25 mouse cellular contexts compared by ENCODE assay signal in the genomic region with DNA sequence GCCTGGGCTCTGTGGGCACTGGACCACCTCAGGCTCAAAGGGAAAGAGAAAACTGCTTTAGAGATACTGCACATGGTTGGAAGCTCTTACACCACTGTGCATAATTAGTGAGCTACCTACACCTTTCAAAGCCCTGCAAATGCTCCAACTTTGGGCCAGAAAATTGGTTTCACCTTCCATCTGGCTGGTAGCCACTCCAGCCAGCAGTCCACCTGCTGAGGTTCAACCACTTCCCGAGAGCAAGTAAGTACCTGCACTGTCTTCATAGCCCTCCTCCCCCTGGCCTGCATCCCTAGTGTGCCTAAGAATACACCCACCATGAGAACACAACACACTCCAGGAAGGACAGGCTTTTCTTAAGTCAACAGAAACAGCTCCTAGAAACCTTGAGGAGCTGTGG. TPM values are rescaled to one million over a fixed set of nuclear protein-coding genes. Genes with fewer than 3 reads are reported as not detected.
DNase-seq lines count a peak whose midpoint lies in the region.
"Had no signal": no experiment of that assay in that cellular context is flagged by ENCODE, and none has a peak within 500 bp of the region (broad histone marks: within the 10 kb centered on the region; RNA-seq: fewer than 3 reads in every experiment).

No protein-coding gene starts in this region.

- no peak overlapping the region for H3K4me3 ChIP-seq in embryonic facial prominence, embryonic 10.5 days
- H3K4me3 ChIP-seq: forebrain, embryonic 10.5 days; forebrain, embryonic 13.5 days; heart, adult 2 months; heart, embryonic 10.5 days; heart, embryonic 13.5 days had no signal

- H3K27me3 ChIP-seq in embryonic facial prominence, embryonic 10.5 days (replicated peaks; ENCODE audit: low read depth, poor library complexity, severe bottlenecking): no peaks in the 10 kb centered on the region
- H3K27me3 ChIP-seq: CH12.LX; forebrain, embryonic 13.5 days; heart, embryonic 13.5 days had no signal

- DNase-seq in cerebellum, adult 11-12 months: peak; percentile 45
- no peak for DNase-seq in cerebellum, adult 11 months
- peak; percentile 26 for DNase-seq in brain, adult 2 months (ENCODE audit: low read depth, low spot score)
- peak; percentile 49 for DNase-seq in cerebellum, adult 9-10 months
- no peak for DNase-seq in embryonic facial prominence, embryonic 10.5 days (ENCODE audit: low spot score)
- DNase-seq in kidney, postnatal 4 days: no peak
- DNase-seq: adrenal gland, adult 2 months; adrenal gland, postnatal 14 days; B cell, adult 2 months; embryo, embryonic 11 days; gastrocnemius, postnatal 10 days; gastrocnemius, postnatal 36 days; heart, adult 2 months; heart, postnatal 14 days; heart, postnatal 4 days; kidney, adult 18-20 months; kidney, adult 9 months had no signal

- H3K4me1 ChIP-seq in embryonic facial prominence, embryonic 10.5 days: no peaks in the 10 kb centered on the region
- H3K4me1 ChIP-seq: forebrain, embryonic 10.5 days; forebrain, embryonic 13.5 days; heart, embryonic 13.5 days had no signal

- no peak overlapping the region for H3K27ac ChIP-seq in embryonic facial prominence, embryonic 10.5 days (replicated peaks)
- H3K27ac ChIP-seq: forebrain, embryonic 10.5 days; forebrain, embryonic 13.5 days; heart, adult 2 months; heart, embryonic 10.5 days; heart, embryonic 13.5 days; hindbrain, embryonic 14.5 days; hindbrain, postnatal 0 days had no signal

- 84% methylated on average over 1 of the region's 1 CpGs for WGBS in embryonic facial prominence, embryonic 10.5 days

- H3K9me3 ChIP-seq in embryonic facial prominence, embryonic 10.5 days: no peaks in the 10 kb centered on the region
- H3K9me3 ChIP-seq: forebrain, embryonic 10.5 days; forebrain, embryonic 13.5 days; G1E; heart, embryonic 10.5 days; heart, embryonic 13.5 days had no signal

- H3K36me3 ChIP-seq in embryonic facial prominence, embryonic 10.5 days (replicated peaks): peaks cover 84% of the 10 kb centered on the region

RNA-seq across cellular contexts. Expression of a gene that starts 17.6 kb away (rescaled TPM):
- 78.2 and 79.9 TPM in 2 replicates for polyA plus RNA-seq in embryonic facial prominence, embryonic 10.5 days (2016; fragmentation: Nextera tagmentation; extraction: Ambion mirVana)

RNA-seq across cellular contexts. Expression of a gene that starts 17.9 kb away (rescaled TPM):
- polyA plus RNA-seq in embryonic facial prominence, embryonic 10.5 days (2016; fragmentation: Nextera tagmentation; extraction: Ambion mirVana): 0.30 and 0.32 TPM in 2 replicates
- polyA plus RNA-seq: G1E had no signal

RNA-seq across cellular contexts. Expression of a gene that starts 40.6 kb away (rescaled TPM):
- polyA plus RNA-seq in embryonic facial prominence, embryonic 10.5 days (2016; fragmentation: Nextera tagmentation; extraction: Ambion mirVana): 313 and 322 TPM in 2 replicates

RNA-seq across cellular contexts. Expression of a gene that starts 46.1 kb away (rescaled TPM):
- 318 and 337 TPM in 2 replicates for polyA plus RNA-seq in embryonic facial prominence, embryonic 10.5 days (2016; fragmentation: Nextera tagmentation; extraction: Ambion mirVana)

RNA-seq across cellular contexts. Expression of a gene that starts 46.4 kb away (rescaled TPM):
- polyA plus RNA-seq in embryonic facial prominence, embryonic 10.5 days (2016; fragmentation: Nextera tagmentation; extraction: Ambion mirVana): 37.1 and 40.0 TPM in 2 replicates

Comparison
In these comparisons a context has a peak if more than half of its experiments do, and no peak if none do; other contexts are left out.
1. DNase-seq: peak in cerebellum, adult 11-12 months (single experiment), brain, adult 2 months (single experiment) and cerebellum, adult 9-10 months (single experiment); none in cerebellum, adult 11 months (single experiment), embryonic facial prominence, embryonic 10.5 days (single experiment) and kidney, postnatal 4 days (0 of 2).